Mouse (Mus musculus): ENCODE measurements around the gene Gria3. TPM values are rescaled to one million over a fixed set of nuclear protein-coding genes. Genes with fewer than 3 reads are reported as not detected.

Gene Gria3
- polyA plus RNA-seq, 1 experiment: 8.4 TPM

GRCm38 (mm10) chrX:41573079-41573478, 172.4 kb downstream of the Gria3 start:
- no peak for DNase-seq (ENCODE audit: low spot score)

GRCm38 (mm10) chrX:41578797-41579196, 178.1 kb downstream of the Gria3 start:
- no peak for DNase-seq (ENCODE audit: low spot score)

GRCm38 (mm10) chrX:41587692-41588091, 187.0 kb downstream of the Gria3 start:
- DNase-seq (ENCODE audit: low spot score): no peak

- DNase-seq (ENCODE audit: low spot score): no peak
Observed at GRCm38 (mm10) chrX:41607181-41607580, 206.5 kb downstream of the Gria3 start.

- DNase-seq (ENCODE audit: low spot score): no peak
Observed at GRCm38 (mm10) chrX:41614920-41615319, 214.3 kb downstream of the Gria3 start.

- DNase-seq (ENCODE audit: low spot score): no peak
Observed at GRCm38 (mm10) chrX:41616928-41617327, 216.3 kb downstream of the Gria3 start.

GRCm38 (mm10) chrX:41618396-41618795, 217.7 kb downstream of the Gria3 start:
- DNase-seq (ENCODE audit: low spot score): no peak

- no peak for DNase-seq (ENCODE audit: low spot score)
Observed at GRCm38 (mm10) chrX:41633576-41633975, 232.9 kb downstream of the Gria3 start.

- DNase-seq (ENCODE audit: low spot score): no peak
Observed at GRCm38 (mm10) chrX:41644954-41645353, 244.3 kb downstream of the Gria3 start.

GRCm38 (mm10) chrX:41657791-41658190, 257.1 kb downstream of the Gria3 start:
- no peak for DNase-seq (ENCODE audit: low spot score)

- no peak for DNase-seq (ENCODE audit: low spot score)
Observed at GRCm38 (mm10) chrX:41688869-41689268, 288.2 kb downstream of the Gria3 start.

- no peak for DNase-seq (ENCODE audit: low spot score)
Observed at GRCm38 (mm10) chrX:41692076-41692475, 291.4 kb downstream of the Gria3 start.

Data from urinary bladder, adult 2 months (tissue).